Mouse (Mus musculus) megakaryocyte, embryonic 14.5 days (primary cell): ENCODE data around the gene Tmem186. TPM values are rescaled to one million over a fixed set of nuclear protein-coding genes. Genes with fewer than 3 reads are reported as not detected.

Experiments
- H3K27me3 ChIP-seq: replicated peaks from 2 replicates; pipeline ENCODE3; 2012; ENCODE audit warnings: inconsistent platforms
- H3K36me3 ChIP-seq: replicated peaks from 2 replicates; pipeline ENCODE3; 2012; ENCODE audit warnings: low read length, inconsistent platforms, mixed read lengths
- H3K4me1 ChIP-seq: 2 replicates; pipeline ENCODE4 v1.6.1; 2012; ENCODE audit warnings: inconsistent platforms
- H3K4me3 ChIP-seq: replicated peaks from 2 replicates; pipeline ENCODE3; 2012; ENCODE audit warnings: moderate library complexity, mild to moderate bottlenecking, inconsistent platforms
- H3K9me3 ChIP-seq: 2 replicates; pipeline ENCODE4 v1.6.1; 2012; ENCODE audit warnings: inconsistent platforms
- FLI1 ChIP-seq: IDR thresholded peaks from 2 replicates; pipeline ENCODE4 v1.6.1; 2012; ENCODE audit warnings: low read length, inconsistent platforms, mixed read lengths
- GATA1 ChIP-seq: IDR thresholded peaks from 3 replicates; pipeline ENCODE4 v1.6.1; 2012; ENCODE audit warnings: mixed read lengths, low read length, inconsistent platforms, borderline replicate concordance
- polyA plus RNA-seq: library from polyadenylated mRNA; stranded (reverse); fragments of >175 nt; gene quantifications from 2 replicates; pipeline ENCODE4 v1.2.3, GENCODE M21; 2012; ENCODE audit warnings: low replicate concordance; ENCODE audit not compliant: insufficient read depth

Gene Tmem186
- polyA plus RNA-seq, 1 experiment: 2.5 TPM

GRCm38 (mm10) chr16:8667814-8668213 is 30.3 kb upstream of the Tmem186 start:
- peaks cover 86% of the 10 kb centered on the region for H3K4me1 ChIP-seq
- peaks cover 32% of the 10 kb centered on the region for H3K36me3 ChIP-seq
- TF ChIP-seq GATA1 (no peak), FLI1 (no peak)
- no peaks in the 10 kb centered on the region for H3K9me3 ChIP-seq
- H3K4me3 ChIP-seq: no peak overlapping the region
- H3K27me3 ChIP-seq: peaks cover 22% of the 10 kb centered on the region

- Histone ChIP-seq H3K4me3 (peak overlapping the region; percentile 60), H3K36me3 (peaks cover 38% of the 10 kb centered on the region), H3K9me3 (no peaks in the 10 kb centered on the region), H3K4me1 (peaks cover 86% of the 10 kb centered on the region), H3K27me3 (peaks cover 22% of the 10 kb centered on the region)
- TF ChIP-seq FLI1: no peak
- no peak for TF ChIP-seq GATA1
Measured at GRCm38 (mm10) chr16:8667261-8667660, 29.7 kb upstream of the Tmem186 start.

- no peak overlapping the region for H3K4me3 ChIP-seq
- H3K9me3 ChIP-seq: no peaks in the 10 kb centered on the region
- H3K27me3 ChIP-seq: peaks cover 19% of the 10 kb centered on the region
- TF ChIP-seq FLI1: no peak
- no peak for TF ChIP-seq GATA1
- H3K36me3 ChIP-seq: peaks cover 46% of the 10 kb centered on the region
- H3K4me1 ChIP-seq: peaks cover 86% of the 10 kb centered on the region
Measured at GRCm38 (mm10) chr16:8666452-8666851, 28.9 kb upstream of the Tmem186 start.

GRCm38 (mm10) chr16:8665367-8665766 is 27.9 kb upstream of the Tmem186 start:
- peaks cover 54% of the 10 kb centered on the region for H3K36me3 ChIP-seq
- TF ChIP-seq FLI1: no peak
- no peak for TF ChIP-seq GATA1
- peaks cover 86% of the 10 kb centered on the region for H3K4me1 ChIP-seq
- H3K4me3 ChIP-seq: no peak overlapping the region
- no peaks in the 10 kb centered on the region for H3K9me3 ChIP-seq
- H3K27me3 ChIP-seq: peaks cover 11% of the 10 kb centered on the region

- no peak for TF ChIP-seq FLI1
- no peak for TF ChIP-seq GATA1
- Histone ChIP-seq H3K4me3 (no peak overlapping the region), H3K27me3 (no peaks in the 10 kb centered on the region), H3K4me1 (peaks cover 81% of the 10 kb centered on the region), H3K36me3 (peaks cover 67% of the 10 kb centered on the region), H3K9me3 (no peaks in the 10 kb centered on the region)
Measured at GRCm38 (mm10) chr16:8663606-8664539, 26.4 kb upstream of the Tmem186 start.

GRCm38 (mm10) chr16:8663022-8663421 is 25.5 kb upstream of the Tmem186 start:
- peaks cover 71% of the 10 kb centered on the region for H3K36me3 ChIP-seq
- no peak overlapping the region for H3K4me3 ChIP-seq
- no peaks in the 10 kb centered on the region for H3K9me3 ChIP-seq
- TF ChIP-seq GATA1 (no peak), FLI1 (no peak)
- no peaks in the 10 kb centered on the region for H3K27me3 ChIP-seq
- H3K4me1 ChIP-seq: peaks cover 80% of the 10 kb centered on the region

- H3K27me3 ChIP-seq: no peaks in the 10 kb centered on the region
- peaks cover 91% of the 10 kb centered on the region for H3K4me1 ChIP-seq
- H3K9me3 ChIP-seq: no peaks in the 10 kb centered on the region
- peaks cover 95% of the 10 kb centered on the region for H3K36me3 ChIP-seq
- H3K4me3 ChIP-seq: no peak overlapping the region
- TF ChIP-seq FLI1: no peak
- TF ChIP-seq GATA1: no peak
Measured at GRCm38 (mm10) chr16:8658764-8659163, 21.3 kb upstream of the Tmem186 start.

- Histone ChIP-seq H3K4me3 (no peak overlapping the region), H3K27me3 (no peaks in the 10 kb centered on the region), H3K36me3 (peaks cover 95% of the 10 kb centered on the region), H3K9me3 (no peaks in the 10 kb centered on the region), H3K4me1 (peaks cover 86% of the 10 kb centered on the region)
- no peak for TF ChIP-seq GATA1
- TF ChIP-seq FLI1: no peak
Measured at GRCm38 (mm10) chr16:8658349-8658748, 20.8 kb upstream of the Tmem186 start.

- Histone ChIP-seq H3K9me3 (no peaks in the 10 kb centered on the region), H3K27me3 (no peaks in the 10 kb centered on the region), H3K36me3 (peaks cover 96% of the 10 kb centered on the region), H3K4me1 (peaks cover 65% of the 10 kb centered on the region), H3K4me3 (peak overlapping the region; percentile 6)
- no peak for TF ChIP-seq FLI1
- TF ChIP-seq GATA1: no peak
Measured at GRCm38 (mm10) chr16:8656256-8656655, 18.7 kb upstream of the Tmem186 start.

GRCm38 (mm10) chr16:8655599-8655998 is 18.1 kb upstream of the Tmem186 start:
- Histone ChIP-seq H3K4me3 (no peak overlapping the region), H3K36me3 (peaks cover 98% of the 10 kb centered on the region), H3K27me3 (no peaks in the 10 kb centered on the region), H3K9me3 (no peaks in the 10 kb centered on the region), H3K4me1 (peaks cover 59% of the 10 kb centered on the region)
- no peak for TF ChIP-seq GATA1
- no peak for TF ChIP-seq FLI1
